Comparison of ENCODE assay signal across 16 mouse cellular contexts in genomic region chr19:32256706-32257415, GRCm38 (mm10).
DNase-seq lines count a peak whose midpoint lies in the region; ATAC-seq and TF ChIP-seq lines count a peak whose summit lies in the region.
"Had no signal": no experiment of that assay in that cellular context is flagged by ENCODE, and none has a peak within 500 bp of the region (broad histone marks: within the 10 kb centered on the region; RNA-seq: fewer than 3 reads in every experiment).

No protein-coding gene starts in this region.

- H3K27me3 ChIP-seq in midbrain, embryonic 15.5 days (replicated peaks) = no peaks in the 10 kb centered on the region
- no peaks in the 10 kb centered on the region for H3K27me3 ChIP-seq in midbrain, embryonic 14.5 days (ENCODE audit: control insufficient read depth, insufficient read depth, low read length)
- H3K27me3 ChIP-seq in E14TG2a.4 (ENCODE audit: insufficient read depth, low read length) = no peaks in the 10 kb centered on the region
- H3K27me3 ChIP-seq in liver, embryonic 13.5 days = no peaks in the 10 kb centered on the region
- no peaks in the 10 kb centered on the region for H3K27me3 ChIP-seq in splenic B cell, adult 2 months (ENCODE audit: control insufficient read depth, insufficient read depth, low read length, poor library complexity, severe bottlenecking)
- H3K27me3 ChIP-seq: hindbrain, embryonic 12.5 days; lung, embryonic 15.5 days; neural tube, embryonic 12.5 days had no signal

- no peak for TF ChIP-seq CTCF in E14TG2a.4 (conservative IDR thresholded peaks at IDR 0.05; ENCODE audit: low read length)

- no peak for DNase-seq in midbrain, embryonic 14.5 days
- no peak for DNase-seq in liver, embryonic 13.5 days
- peak; percentile 70 for DNase-seq in splenic B cell, adult 2 months (ENCODE audit: low read depth, low spot score)
- no peak for DNase-seq in embryo, embryonic 10.5 days (ENCODE audit: low spot score)
- no peak for DNase-seq in kidney, adult 9 months
- DNase-seq: adrenal gland, adult 8-10 months; cerebellum, adult 9-11 months; gastrocnemius, postnatal 25 days; kidney, adult 8-10 months had no signal

- H3K9me3 ChIP-seq in midbrain, embryonic 15.5 days = no peaks in the 10 kb centered on the region
- H3K9me3 ChIP-seq in midbrain, embryonic 14.5 days (ENCODE audit: control insufficient read depth, low read length) = no peaks in the 10 kb centered on the region
- no peaks in the 10 kb centered on the region for H3K9me3 ChIP-seq in E14TG2a.4 (ENCODE audit: low read length)
- H3K9me3 ChIP-seq in liver, embryonic 13.5 days (replicated peaks) = no peaks in the 10 kb centered on the region
- H3K9me3 ChIP-seq: embryonic facial prominence, embryonic 10.5 days; hindbrain, embryonic 12.5 days; lung, embryonic 15.5 days; neural tube, embryonic 12.5 days had no signal

- 0 out of 2 replicates have a peak, but pooled peaks have one; percentile 19 for ATAC-seq in midbrain, embryonic 15.5 days (replicated peaks)
- no peak for ATAC-seq in midbrain, embryonic 14.5 days (ENCODE audit: low FRiP score, low TSS enrichment)
- peak; percentile 49 for ATAC-seq in liver, embryonic 13.5 days (ENCODE audit: low read depth)

- no peak overlapping the region for H3K4me3 ChIP-seq in midbrain, embryonic 15.5 days
- H3K4me3 ChIP-seq in midbrain, embryonic 14.5 days (replicated peaks; ENCODE audit: low read depth, low read length) = no peak overlapping the region
- H3K4me3 ChIP-seq in E14TG2a.4 (replicated peaks; ENCODE audit: low read length) = peak overlapping the region; percentile 30
- H3K4me3 ChIP-seq in liver, embryonic 13.5 days (replicated peaks) = no peak overlapping the region
- H3K4me3 ChIP-seq: embryonic facial prominence, embryonic 10.5 days; hindbrain, embryonic 12.5 days; lung, embryonic 15.5 days; neural tube, embryonic 12.5 days had no signal

- 0 out of 2 replicates have a peak, but pooled peaks cover 9% of the 10 kb centered on the region for H3K4me1 ChIP-seq in midbrain, embryonic 15.5 days
- peaks cover 10% of the 10 kb centered on the region; the same call in 1 of the 2 replicates for H3K4me1 ChIP-seq in midbrain, embryonic 14.5 days (ENCODE audit: control insufficient read depth, insufficient read depth, low read length)
- H3K4me1 ChIP-seq in E14TG2a.4 (replicated peaks; ENCODE audit: low read depth, low read length) = peaks cover 94% of the 10 kb centered on the region
- peaks cover 82% of the 10 kb centered on the region for H3K4me1 ChIP-seq in liver, embryonic 13.5 days (replicated peaks)

- no peaks in the 10 kb centered on the region for H3K36me3 ChIP-seq in midbrain, embryonic 15.5 days (replicated peaks)
- H3K36me3 ChIP-seq in midbrain, embryonic 14.5 days (ENCODE audit: control insufficient read depth, insufficient read depth, low read length) = no peaks in the 10 kb centered on the region
- no peaks in the 10 kb centered on the region for H3K36me3 ChIP-seq in E14TG2a.4 (ENCODE audit: insufficient read depth, low read length)
- H3K36me3 ChIP-seq in liver, embryonic 13.5 days = no peaks in the 10 kb centered on the region
- H3K36me3 ChIP-seq in splenic B cell, adult 2 months (ENCODE audit: control insufficient read depth, insufficient read depth, low read length, poor library complexity, severe bottlenecking) = no peaks in the 10 kb centered on the region
- H3K36me3 ChIP-seq: embryonic facial prominence, embryonic 10.5 days; hindbrain, embryonic 12.5 days; lung, embryonic 15.5 days; neural tube, embryonic 12.5 days had no signal

- no peak overlapping the region for H3K4me2 ChIP-seq in midbrain, embryonic 15.5 days
- H3K4me2 ChIP-seq in midbrain, embryonic 14.5 days (ENCODE audit: low read length) = no peak overlapping the region
- H3K4me2 ChIP-seq in liver, embryonic 13.5 days = no peak overlapping the region
- H3K4me2 ChIP-seq: heart, embryonic 11.5 days; hindbrain, embryonic 12.5 days; lung, embryonic 15.5 days; neural tube, embryonic 12.5 days had no signal

- no peak overlapping the region for H3K27ac ChIP-seq in midbrain, embryonic 15.5 days
- no peak overlapping the region for H3K27ac ChIP-seq in midbrain, embryonic 14.5 days (replicated peaks; ENCODE audit: low read depth, low read length)
- H3K27ac ChIP-seq in liver, embryonic 13.5 days = peak overlapping the region; percentile 49
- H3K27ac ChIP-seq: embryonic facial prominence, embryonic 10.5 days; hindbrain, embryonic 12.5 days; lung, embryonic 15.5 days; neural tube, embryonic 12.5 days had no signal

- no peak overlapping the region for H3K9ac ChIP-seq in midbrain, embryonic 15.5 days
- no peak overlapping the region for H3K9ac ChIP-seq in midbrain, embryonic 14.5 days (replicated peaks; ENCODE audit: low read length)
- H3K9ac ChIP-seq in liver, embryonic 13.5 days = no peak overlapping the region
- H3K9ac ChIP-seq: hindbrain, embryonic 12.5 days; lung, embryonic 15.5 days; neural tube, embryonic 12.5 days had no signal

- 73% methylated on average over 4 of the region's 4 CpGs for WGBS in midbrain, embryonic 15.5 days
- 75% methylated on average over 4 of the region's 4 CpGs for WGBS in midbrain, embryonic 14.5 days
- WGBS in liver, embryonic 13.5 days (ENCODE audit: insufficient replicate concordance) = 63% methylated on average over 4 of the region's 4 CpGs
